Mouse (Mus musculus) adrenal gland, adult 2 months (tissue): ENCODE results near the gene Ttc16. TPM values are rescaled to one million over a fixed set of nuclear protein-coding genes. Genes with fewer than 3 reads are reported as not detected.

Experiments used
- DNase-seq: peaks from one replicate; pipeline ENCODE4 v3.0.0; 2021
- polyA plus RNA-seq: library from polyadenylated mRNA; depleted of rRNA; stranded (reverse); fragments of >200 nt; gene quantifications from 2 replicates; pipeline ENCODE4 v1.2.3, GENCODE M21; 2012
- total RNA-seq, 2 experiments: library from RNA; stranded (reverse); gene quantifications; 2 replicates each; pipeline ENCODE4 v1.2.3; 2021

Gene Ttc16
- total and polyA plus RNA-seq, 3 experiments, result 0.24 to 0.35 (median 0.31) TPM

DNA sequence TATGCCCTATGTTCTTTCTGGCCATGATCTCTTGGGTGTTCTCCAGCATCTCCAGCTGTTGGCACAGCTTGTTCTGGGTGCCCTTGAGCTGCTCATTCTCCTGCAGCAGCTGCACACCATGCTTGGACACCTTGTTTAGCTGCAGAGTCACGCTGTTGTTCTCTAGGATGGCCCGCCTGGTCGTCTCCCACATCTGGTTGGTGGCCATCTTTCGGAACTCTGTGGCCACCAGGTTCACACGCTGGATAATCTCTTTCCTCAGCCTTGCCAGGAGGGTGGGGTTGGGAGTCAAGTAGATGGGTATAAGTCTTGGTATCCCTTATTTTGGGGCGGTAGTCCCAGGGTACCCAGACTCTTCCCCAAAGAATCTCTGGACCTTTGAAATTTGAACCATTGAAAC lies 4.3 kb upstream of the Ttc16 start:
- DNase-seq, result no peak

DNA sequence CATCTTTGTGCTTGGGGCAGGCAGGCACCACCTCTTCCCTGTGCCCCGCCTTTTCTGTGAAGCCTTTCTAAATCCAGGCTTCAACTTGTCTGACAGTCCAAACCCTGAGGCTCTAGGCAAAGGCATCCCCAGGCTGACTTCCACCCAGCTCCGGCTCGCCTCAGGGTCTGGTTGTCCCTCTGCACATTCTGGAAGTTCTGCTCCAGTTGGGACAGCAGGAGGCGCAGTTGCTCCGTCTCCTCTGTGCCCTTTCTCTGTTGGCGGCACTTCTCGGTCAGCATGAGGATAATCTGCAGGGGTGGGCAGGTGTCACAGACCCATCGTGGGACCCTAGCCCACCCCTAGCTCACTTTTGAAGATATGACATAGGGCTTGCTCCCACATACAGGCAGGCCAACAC lies 3.7 kb upstream of the Ttc16 start:
- peak; percentile 59 for DNase-seq

DNA sequence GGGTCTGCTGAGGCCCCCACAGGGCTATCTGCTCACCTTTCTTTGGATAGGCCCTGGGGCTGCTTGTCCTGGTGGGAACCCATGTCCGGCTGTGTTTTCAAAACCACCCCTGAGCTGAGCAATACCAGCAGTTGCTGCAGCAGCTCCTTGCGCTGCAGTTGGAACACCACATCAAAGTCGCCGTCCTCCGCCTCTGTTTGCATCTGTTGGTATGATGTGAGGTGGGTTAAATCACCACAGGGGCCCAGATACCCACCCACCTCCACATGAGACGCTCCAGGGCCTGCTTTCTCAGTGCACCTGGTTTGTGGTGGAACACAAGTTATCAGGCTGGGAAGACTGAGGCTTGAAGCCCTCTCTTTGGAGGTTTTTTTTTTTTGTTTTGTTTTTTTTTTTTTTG lies 2.6 kb upstream of the Ttc16 start:
- DNase-seq, result no peak

DNA sequence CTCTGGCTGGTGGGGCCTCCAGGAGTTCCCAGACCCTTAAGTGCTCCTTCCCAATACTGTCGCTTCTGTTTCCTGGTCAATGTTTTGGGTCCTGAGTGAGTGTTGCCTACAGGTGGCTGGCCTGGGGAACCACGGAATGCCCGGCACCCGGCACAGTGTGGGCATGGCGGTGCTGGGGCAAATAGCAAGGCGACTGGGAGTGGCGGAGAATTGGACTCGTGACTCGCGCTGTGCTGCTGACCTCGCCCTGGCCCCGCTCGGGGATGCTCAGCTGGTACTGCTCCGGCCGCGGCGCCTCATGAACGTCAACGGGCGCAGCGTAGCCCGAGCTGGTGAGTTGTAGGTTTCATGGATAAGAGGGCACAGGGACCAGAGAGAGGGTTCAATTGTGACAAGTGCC lies 759 bp upstream of the Ttc16 start:
- DNase-seq, result no peak

DNA sequence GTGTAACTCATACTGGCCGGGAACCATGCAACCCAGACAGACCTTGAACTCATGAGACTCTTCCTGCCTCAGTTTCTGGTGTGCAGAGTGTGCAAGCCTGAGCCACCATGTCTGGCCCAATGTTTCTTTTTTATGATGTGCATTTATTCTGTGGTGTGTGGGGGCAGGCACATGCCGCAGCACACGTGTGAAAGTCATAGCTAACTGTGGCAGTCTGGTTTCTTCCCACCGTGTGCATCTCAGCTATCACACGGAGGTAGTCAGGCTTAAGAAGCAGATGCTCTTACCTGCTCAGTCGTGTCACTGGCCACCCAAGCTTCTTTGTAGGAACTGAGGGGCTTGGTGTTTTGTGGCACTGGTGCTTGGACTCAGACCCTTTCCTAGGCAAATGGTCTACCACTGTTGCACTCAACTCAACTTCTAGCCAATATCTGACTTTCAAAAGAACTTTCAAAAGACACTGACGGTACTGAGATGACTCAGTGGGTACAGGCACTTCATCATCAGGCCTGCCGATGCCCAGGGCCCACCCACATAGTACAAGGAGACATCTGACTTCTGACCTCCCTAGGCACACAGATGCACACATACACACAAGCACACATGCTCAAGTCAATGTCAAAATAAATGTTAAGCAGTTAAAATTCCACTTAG lies 2.7 kb downstream of the Ttc16 start:
- no peak for DNase-seq

DNA sequence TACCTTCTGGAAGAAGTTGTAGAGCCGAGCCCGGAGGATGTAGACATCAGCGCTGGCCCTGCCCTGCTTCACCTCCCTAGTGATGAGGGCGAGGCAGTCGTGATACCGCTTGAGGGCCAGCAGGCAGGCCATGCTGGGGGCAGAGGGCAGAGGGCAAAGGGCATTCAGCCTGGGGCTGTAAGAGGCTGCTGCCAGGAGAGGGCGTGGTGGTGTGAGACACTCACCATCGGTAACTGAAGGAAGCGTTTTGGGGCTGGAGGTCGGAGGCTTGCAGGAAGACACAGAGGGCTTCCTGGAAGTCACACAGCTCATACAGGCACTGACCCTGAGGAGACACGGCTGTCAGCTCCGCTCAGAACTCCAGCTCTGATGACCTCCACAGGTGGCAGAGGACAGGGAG lies 3.5 kb downstream of the Ttc16 start:
- DNase-seq, result no peak

DNA sequence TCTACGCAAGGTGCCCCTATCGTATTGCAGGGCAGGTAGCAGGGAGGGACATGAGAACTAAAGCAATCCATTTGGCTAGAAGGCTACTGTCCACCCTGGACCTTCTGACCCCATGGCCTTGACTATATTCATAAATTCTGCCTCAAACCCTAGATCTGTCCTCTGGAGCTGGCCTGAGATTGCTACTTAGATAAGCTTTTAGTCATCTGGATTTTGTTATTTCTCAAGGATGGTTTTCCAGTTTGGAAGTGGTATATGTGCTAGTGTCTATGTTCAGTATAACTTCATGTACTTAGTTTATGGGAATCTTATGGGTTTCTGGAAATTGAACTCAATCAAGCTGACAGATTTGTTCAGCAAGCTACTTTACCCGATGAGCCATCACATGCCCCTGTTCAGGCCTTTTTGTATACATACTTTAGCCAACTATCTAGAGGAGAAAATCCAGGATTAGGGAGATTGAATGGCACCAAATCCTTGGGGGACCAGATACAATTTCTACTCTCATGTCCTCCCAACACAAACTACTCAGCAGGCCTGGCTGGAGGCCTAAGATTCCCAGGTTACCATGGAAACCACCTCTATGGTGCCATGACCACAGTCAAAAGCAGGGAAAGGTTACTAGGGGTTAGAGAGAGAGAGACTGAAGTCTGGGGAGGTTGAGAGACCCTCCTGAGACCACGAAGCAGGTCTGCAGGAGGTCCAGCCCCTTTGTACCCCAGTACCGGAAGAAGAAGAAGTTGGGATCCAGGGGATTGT lies 5.9 kb downstream of the Ttc16 start:
- DNase-seq, result no peak

DNA sequence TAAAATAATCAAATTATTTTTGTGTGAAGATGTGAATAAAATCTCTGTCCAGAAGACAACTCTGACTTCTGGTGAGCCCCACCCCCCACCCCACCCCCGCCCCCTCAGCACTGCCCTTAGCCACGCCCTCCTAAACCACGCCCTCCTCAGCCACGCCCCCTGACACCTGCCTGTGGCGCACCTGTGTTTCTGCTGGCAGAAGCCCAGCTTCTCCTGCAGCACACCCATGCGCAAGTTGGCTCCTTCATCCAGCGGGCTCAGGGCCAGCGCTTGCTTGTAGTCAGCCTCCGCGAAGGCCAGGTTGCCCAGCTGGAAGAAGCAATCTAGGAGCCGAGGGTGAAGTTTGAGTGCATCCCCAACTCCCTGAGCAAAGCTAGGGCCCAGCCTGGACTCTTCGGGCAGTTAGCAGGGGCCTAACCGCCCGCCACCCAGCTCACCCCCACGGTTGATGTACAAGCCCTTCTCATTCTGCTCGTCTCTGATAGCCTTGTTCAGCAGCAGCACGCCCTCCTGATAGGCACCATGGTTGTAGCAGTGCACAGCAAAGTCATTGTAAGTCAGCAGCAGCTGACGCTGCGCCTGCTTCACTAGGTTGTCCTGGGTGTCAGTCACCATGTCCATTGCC lies 6.7 kb downstream of the Ttc16 start:
- DNase-seq, result no peak

DNA sequence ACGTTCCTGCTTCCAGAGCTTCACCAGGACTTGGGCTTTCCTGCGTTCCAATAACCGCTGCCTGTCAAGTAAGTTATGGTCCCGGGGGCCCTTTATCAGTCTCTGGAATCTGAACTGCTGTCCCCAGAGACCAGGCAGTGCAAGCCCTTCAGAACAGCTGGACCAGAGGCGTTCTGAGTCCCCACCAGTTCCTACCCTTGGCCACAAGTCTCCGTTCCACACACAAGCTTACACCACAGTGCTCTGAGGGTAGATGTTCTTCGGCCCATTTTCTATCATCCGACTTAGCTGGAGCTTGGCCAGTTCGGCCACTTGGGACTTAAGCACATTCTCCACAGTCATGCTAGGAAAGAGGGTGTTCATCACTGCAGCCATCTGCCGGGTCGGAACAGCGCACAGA lies 8.2 kb downstream of the Ttc16 start:
- no peak for DNase-seq

DNA sequence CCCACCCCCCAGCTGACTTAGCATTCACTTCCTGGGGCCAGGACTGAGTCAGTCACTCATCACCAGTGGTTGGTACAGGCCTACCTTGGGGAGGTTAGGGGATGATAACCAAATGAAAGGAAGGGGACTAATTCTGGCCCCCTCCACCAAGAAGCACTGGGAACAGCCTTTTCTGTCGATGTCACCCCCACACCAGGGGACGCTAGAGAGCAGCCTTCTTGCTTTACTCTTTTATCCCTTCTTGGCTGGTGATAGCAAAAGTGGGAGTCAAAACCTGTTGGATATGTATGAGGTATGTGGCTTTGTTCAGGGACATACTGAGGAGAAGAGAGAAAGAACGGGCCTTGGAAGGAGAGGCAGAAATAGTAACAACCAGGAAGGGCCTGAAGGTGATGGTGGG lies 12.1 kb downstream of the Ttc16 start:
- DNase-seq, result no peak

DNA sequence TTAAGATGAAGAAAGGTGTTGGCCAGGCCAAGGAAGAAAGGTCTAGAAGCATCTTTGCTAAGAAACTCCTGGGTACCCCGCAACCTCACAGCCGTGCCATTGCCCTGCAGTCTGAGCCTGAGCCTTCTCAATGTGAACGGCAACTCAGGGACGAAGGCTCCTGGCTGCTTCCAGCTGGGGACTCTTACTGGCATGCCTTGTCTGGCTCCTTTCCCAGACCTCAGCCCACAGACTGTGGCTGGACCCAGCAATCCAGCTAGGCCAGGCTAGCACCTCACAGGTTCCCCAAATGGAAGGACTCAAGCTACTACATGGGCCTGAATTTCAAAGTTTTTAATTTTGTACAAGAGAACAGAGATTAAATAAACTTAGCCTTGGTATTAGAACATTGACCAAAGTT lies 13.6 kb downstream of the Ttc16 start:
- DNase-seq, result no peak

DNA sequence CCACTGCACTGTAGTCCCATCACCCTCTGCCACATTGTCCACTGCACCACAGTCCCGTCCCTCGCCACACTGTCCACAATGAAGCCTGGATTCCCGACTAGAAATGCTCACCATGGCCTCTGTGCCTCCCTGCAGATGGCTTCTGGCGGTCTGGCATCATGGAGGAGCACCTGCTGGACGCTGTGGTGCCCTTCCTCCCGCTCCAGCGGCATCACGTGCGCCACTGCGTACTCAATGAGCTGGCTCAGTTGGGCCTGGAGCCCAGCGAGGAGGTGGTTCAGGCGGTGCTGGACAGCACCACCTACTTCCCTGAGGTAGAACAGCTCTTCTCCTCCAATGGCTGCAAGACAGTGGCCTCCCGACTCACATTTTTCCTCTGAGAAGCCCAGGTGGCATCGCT lies 14.1 kb downstream of the Ttc16 start:
- DNase-seq, result no peak

DNA sequence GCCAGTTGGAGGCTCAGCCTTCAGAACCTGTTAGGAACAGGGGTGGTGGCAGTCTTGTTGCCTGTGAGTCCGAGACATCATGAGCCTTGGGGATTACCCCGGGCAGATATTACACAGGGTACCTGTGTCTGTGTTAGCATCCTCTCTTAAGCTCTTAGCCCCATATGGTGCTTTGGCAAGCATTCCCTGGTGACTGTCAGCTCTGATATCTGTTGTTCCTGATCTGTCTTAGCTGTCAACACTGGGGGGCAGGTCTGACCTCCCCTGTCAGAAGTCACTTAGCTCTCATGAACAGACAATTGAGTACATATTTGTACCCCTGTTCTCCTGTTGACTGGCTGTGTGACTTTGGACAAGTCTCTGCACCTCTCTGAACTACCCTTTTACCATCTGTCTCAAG lies 16.4 kb downstream of the Ttc16 start:
- no peak for DNase-seq

DNA sequence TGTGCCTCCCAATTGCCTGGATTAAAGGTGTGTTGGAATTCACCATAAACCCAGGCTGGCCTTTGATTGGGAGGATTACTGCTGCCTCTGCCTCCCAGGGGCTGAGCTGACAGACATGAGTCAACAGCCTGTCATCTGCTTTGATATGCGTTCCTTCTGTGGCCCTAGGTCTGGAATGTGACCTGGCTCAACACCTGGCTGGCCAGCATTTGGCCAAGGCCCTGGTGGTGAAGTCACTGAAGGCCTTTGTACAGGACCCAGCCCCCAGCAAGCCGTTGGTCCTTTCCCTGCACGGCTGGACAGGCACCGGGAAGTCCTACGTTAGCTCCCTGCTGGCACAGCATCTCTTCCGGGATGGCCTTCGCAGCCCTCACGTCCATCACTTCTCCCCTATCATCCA lies 16.9 kb downstream of the Ttc16 start:
- no peak for DNase-seq

DNA sequence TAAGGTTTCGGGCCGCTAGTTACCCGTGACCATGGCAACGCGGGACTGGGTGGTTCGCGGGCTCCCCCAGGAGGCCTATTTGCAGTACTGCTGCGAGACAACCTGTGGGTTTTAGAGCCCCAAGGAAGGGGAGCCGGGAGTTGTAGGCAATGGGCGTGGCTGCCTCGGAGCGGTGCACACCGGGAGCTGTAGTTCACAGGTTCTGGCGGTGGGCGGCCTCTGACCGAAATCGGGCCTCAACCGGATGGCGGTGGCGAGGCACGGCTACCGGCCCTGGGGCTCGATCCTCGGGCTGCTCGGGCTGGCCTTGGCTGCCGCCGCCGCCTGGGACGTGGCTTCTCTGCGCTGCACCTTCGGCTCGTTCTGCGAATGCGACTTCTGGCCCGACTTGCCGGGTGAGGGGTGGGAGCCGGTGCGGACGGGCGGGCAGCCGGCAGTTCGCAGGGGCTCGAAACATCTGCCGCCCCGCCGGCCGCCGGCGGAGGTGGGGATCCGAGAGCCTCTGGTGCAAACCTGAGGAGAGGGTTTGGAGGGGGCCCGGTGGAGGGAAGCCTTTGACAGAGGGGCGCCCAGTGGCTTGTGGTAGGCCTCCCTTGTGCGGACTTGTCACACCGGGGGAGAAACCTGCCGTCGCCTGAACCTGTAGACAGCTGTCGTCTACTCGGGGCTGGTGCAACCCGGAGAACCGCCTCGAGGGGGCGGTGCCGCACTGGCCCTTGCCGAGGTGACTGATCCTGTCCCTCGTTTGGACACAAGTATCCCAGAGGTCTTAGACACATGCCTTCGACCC lies 18.2 kb downstream of the Ttc16 start, which contains the start of gene Tor2a:
Gene Tor2a (plus strand): TSS at position 179 of the 790 bp plus-strand sequence.
- DNase-seq, result peak; percentile 98

DNA sequence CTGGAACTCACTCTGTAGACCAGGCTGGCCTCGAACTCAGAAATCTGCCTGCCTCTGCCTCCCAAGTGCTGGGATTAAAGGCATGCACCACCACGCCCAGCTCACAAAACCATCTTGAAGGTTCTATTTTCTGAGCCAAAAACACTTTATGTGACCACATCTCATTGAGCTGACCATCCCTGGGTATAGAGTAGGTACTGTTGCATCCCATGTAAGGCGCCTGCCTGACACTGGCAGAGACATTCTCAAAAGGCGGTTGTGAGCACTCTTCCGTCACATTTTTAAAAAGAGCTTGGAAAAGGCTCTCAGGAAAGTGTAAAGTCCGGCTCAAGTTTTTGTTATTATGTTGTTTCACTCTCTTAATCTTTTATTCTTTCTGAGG lies 18.8 kb downstream of the Ttc16 start:
- no peak for DNase-seq

DNA sequence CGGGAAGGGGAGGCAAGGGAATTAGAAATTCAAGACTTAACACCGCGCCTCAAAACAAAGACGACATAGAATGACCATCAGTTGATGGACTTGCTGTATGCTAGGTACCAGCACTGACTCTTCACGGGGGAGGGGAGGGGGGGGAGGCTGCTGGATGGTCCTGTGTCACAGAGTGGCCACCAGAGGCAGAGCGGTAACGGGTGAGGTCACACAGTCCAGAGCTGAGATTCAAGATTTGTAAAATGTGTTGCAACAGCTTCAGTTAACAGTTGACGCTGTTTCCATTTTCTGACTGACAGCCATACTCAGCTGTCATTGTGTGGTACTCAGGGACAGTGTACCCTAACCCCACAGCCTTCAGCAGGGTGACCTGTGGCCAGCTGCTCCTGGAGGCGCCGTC lies 23.3 kb downstream of the Ttc16 start:
- DNase-seq, result no peak

DNA sequence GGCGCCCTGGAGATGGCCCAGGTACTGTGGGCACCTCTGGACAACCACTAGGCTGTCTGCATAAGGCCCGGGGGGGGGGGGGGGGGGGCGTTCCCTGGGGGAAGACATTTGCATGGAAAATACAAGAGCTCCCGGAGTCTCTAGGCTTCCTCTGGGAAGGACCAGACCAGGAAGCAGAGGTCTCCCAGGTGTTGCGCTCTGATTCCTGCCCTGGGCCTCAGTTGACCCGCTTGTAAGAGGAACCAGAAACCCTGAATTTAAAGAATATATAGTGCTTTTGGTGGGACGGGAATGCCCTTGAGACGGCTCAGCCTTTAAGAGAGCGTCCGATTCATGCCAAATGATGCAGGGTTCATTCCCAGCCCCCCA lies 23.8 kb downstream of the Ttc16 start:
- DNase-seq, result no peak

DNA sequence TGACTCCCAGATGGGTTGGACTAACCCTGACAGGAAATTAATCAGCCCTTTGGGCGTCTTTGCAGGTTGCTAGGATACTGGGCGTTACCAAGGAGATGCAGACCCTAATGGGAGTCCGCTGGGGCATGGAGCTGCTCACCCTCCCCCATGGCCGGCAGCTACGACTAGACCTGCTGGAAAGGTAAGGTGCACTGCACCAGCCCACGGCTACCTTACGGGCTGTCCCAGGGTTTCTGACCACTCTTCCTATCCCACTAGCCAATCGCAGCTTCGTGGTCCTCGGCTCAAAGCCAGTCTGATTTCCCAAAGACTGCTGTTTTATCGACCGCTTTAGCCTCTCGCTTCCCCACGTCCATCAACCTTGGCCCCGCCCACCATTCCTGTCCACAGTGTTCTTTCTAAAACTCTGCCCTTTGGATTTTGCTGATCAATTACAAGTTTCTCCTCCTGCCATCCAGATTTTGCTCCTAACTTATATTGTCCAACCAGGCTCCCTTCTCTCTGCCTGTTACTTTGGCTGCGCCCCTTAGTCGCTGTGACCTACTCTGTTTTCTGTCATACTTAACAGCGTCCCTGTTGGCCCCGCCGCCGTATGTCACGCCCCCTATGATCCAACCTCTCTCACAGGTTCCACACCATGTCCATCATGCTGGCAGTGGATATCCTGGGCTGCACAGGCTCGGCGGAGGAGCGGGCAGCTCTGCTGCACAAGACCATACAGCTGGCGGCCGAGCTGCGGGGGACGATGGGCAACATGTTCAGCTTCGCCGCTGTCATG lies 24.4 kb downstream of the Ttc16 start:
- DNase-seq, result peak; percentile 89

DNA sequence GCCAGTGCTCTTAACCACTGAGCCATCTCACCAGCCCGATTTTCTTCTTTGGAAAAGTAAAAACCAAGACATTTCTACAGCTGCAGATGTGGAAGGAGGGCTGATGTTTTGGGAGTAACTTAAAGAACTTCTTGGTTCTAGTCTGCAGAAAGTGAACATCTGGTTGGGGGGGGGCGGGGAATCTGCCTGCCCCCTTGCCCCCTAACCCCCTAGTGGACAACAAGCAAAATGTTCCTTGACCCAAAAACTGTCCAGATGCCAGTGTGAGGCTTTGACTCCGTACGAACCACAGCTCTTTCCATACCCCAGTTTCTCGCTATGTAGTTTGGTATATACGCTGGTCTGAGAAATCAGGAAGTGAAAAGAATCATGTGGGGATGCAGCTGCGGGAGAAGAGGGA lies 25.2 kb downstream of the Ttc16 start:
- no peak for DNase-seq

DNA sequence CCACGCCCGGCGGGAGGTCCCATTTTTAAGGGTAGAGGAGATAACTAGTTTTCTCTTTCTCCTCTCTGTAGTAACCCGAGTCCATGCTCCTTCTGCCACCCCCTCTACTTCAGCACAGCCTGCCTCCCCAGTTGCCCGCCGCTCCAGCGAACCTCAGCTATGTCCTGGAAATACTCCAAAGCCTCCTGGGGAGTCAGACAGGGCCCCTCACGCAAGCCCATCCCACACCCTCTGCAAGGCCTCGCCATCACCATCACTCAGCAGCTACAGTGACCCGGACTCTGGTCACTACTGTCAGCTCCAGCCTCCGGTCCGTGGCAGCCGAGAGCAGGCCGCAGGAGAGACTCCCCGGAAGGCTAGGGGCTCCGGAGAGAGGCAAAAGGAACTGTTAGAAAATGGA lies 26.4 kb downstream of the Ttc16 start:
- DNase-seq, result no peak
